Mouse (Mus musculus) hindbrain, embryonic 10.5 days (tissue): ENCODE data around the gene Mnat1. TPM values are rescaled to one million over a fixed set of nuclear protein-coding genes. Genes with fewer than 3 reads are reported as not detected.

Source experiments
- DNase-seq: peaks from one replicate; pipeline ENCODE4 v3.0.0-alpha.2; 2017; ENCODE audit warnings: low spot score
- H3K27ac ChIP-seq: fragments of 300-500 bp; sonication (generic); 2 replicates; pipeline ENCODE4 v1.5.1; 2016; ENCODE audit warnings: mild to moderate bottlenecking, moderate library complexity
- H3K27me3 ChIP-seq: fragments of 300-500 bp; sonication (generic); 2 replicates; pipeline ENCODE4 v1.6.1; 2016; ENCODE audit warnings: mild to moderate bottlenecking; ENCODE audit not compliant: poor library complexity, insufficient read depth, severe bottlenecking
- H3K36me3 ChIP-seq: fragments of 300-500 bp; sonication (generic); 2 replicates; pipeline ENCODE4 v1.6.1; 2016; ENCODE audit warnings: mild to moderate bottlenecking, moderate library complexity
- H3K4me1 ChIP-seq: fragments of 300-500 bp; sonication (generic); replicated peaks from 2 replicates; pipeline ENCODE4 v1.6.1; 2016; ENCODE audit warnings: mild to moderate bottlenecking
- H3K4me3 ChIP-seq: fragments of 300-500 bp; sonication (generic); 2 replicates; pipeline ENCODE4 v1.5.1; 2016; ENCODE audit warnings: mild to moderate bottlenecking, moderate library complexity
- H3K9me3 ChIP-seq: fragments of 300-500 bp; sonication (generic); 2 replicates; pipeline ENCODE4 v1.6.1; 2016; ENCODE audit warnings: mild to moderate bottlenecking, moderate library complexity
- WGBS: fragments of 180-500 bp; shearing (Covaris S2); methylation state at CpG from one replicate; pipeline ENCODE4 v1.1.7; 2016; 5-methylcytosine and 5-hydroxymethylcytosine counted together
- polyA plus RNA-seq: library from polyadenylated mRNA; unstranded; fragments of >200 nt; fragmentation: Nextera tagmentation; extraction: Ambion mirVana; gene quantifications from 2 replicates; pipeline ENCODE4 v1.2.1, GENCODE M21; 2016

Mnat1 gene
- polyA plus RNA-seq, 1 experiment from 2014 or later = 29.1 TPM

- Histone ChIP-seq H3K9me3 (peaks cover 8% of the 10 kb centered on the region; the same call in 1 of the 2 replicates), H3K27me3 (no peaks in the 10 kb centered on the region), H3K4me1 (0 out of 2 replicates have a peak, but pooled peaks cover 5% of the 10 kb centered on the region), H3K36me3 (peaks cover 9% of the 10 kb centered on the region; the same call in 1 of the 2 replicates), H3K27ac (no peak overlapping the region), H3K4me3 (no peak overlapping the region)
- DNase-seq = no peak
- 79% methylated on average over 13 of the region's 13 CpGs for WGBS
Measured at GRCm38 (mm10) chr12:73162408-73163181, 39.1 kb downstream of the Mnat1 start.

GRCm38 (mm10) chr12:73170794-73171193 lies 47.3 kb downstream of the Mnat1 start:
- 89% methylated on average over 6 of the region's 6 CpGs for WGBS

GRCm38 (mm10) chr12:73183896-73184295 lies 60.4 kb downstream of the Mnat1 start:
- no peak overlapping the region for H3K4me3 ChIP-seq
- no peaks in the 10 kb centered on the region for H3K4me1 ChIP-seq
- no peak overlapping the region for H3K27ac ChIP-seq
- 61% methylated on average over 8 of the region's 8 CpGs for WGBS
- peaks cover 26% of the 10 kb centered on the region for H3K36me3 ChIP-seq
- no peaks in the 10 kb centered on the region for H3K9me3 ChIP-seq
- no peaks in the 10 kb centered on the region for H3K27me3 ChIP-seq
- DNase-seq = no peak

More at GRCm38 (mm10) chr12:73170794-73171193, 47.3 kb downstream of the Mnat1 start:
- Histone ChIP-seq H3K9me3 (peaks cover 2% of the 10 kb centered on the region; the same call in 1 of the 2 replicates), H3K27me3 (no peaks in the 10 kb centered on the region), H3K4me3 (no peak overlapping the region), H3K27ac (no peak overlapping the region), H3K36me3 (peaks cover 27% of the 10 kb centered on the region), H3K4me1 (no peaks in the 10 kb centered on the region)
- no peak for DNase-seq

- H3K4me1 ChIP-seq = 0 out of 2 replicates have a peak, but pooled peaks cover 7% of the 10 kb centered on the region
- no peaks in the 10 kb centered on the region for H3K36me3 ChIP-seq
- no peak for DNase-seq
- no peaks in the 10 kb centered on the region for H3K27me3 ChIP-seq
- H3K27ac ChIP-seq = no peak overlapping the region
- H3K4me3 ChIP-seq = no peak overlapping the region
- no peaks in the 10 kb centered on the region for H3K9me3 ChIP-seq
- 91% methylated on average over 6 of the region's 6 CpGs for whole genome bisulfite sequencing
Measured at GRCm38 (mm10) chr12:73197363-73197762, 73.8 kb downstream of the Mnat1 start.

- Histone ChIP-seq H3K36me3 (no peaks in the 10 kb centered on the region), H3K4me3 (no peak overlapping the region), H3K9me3 (no peaks in the 10 kb centered on the region), H3K27me3 (no peaks in the 10 kb centered on the region), H3K4me1 (0 out of 2 replicates have a peak, but pooled peaks cover 7% of the 10 kb centered on the region), H3K27ac (no peak overlapping the region)
- WGBS = 67% methylated on average over 1 of the region's 1 CpGs
- no peak for DNase-seq
Measured at GRCm38 (mm10) chr12:73198451-73198850, 74.9 kb downstream of the Mnat1 start.

- no peak overlapping the region for H3K4me3 ChIP-seq
- H3K36me3 ChIP-seq = no peaks in the 10 kb centered on the region
- H3K27me3 ChIP-seq = no peaks in the 10 kb centered on the region
- no peaks in the 10 kb centered on the region for H3K9me3 ChIP-seq
- WGBS = 68% methylated on average over 7 of the region's 7 CpGs
- no peak overlapping the region for H3K27ac ChIP-seq
- no peak for DNase-seq
- 0 out of 2 replicates have a peak, but pooled peaks cover 7% of the 10 kb centered on the region for H3K4me1 ChIP-seq
Measured at GRCm38 (mm10) chr12:73199375-73199774, 75.9 kb downstream of the Mnat1 start.

GRCm38 (mm10) chr12:73201587-73201986 lies 78.1 kb downstream of the Mnat1 start:
- no peaks in the 10 kb centered on the region for H3K27me3 ChIP-seq
- DNase-seq = no peak
- no peak overlapping the region for H3K4me3 ChIP-seq
- H3K27ac ChIP-seq = no peak overlapping the region
- 44% methylated on average over 3 of the region's 3 CpGs for WGBS
- 0 out of 2 replicates have a peak, but pooled peaks cover 7% of the 10 kb centered on the region for H3K4me1 ChIP-seq
- no peaks in the 10 kb centered on the region for H3K9me3 ChIP-seq
- H3K36me3 ChIP-seq = no peaks in the 10 kb centered on the region

- no peak overlapping the region for H3K27ac ChIP-seq
- no peak overlapping the region for H3K4me3 ChIP-seq
- 85% methylated on average over 11 of the region's 11 CpGs for WGBS
- H3K9me3 ChIP-seq = no peaks in the 10 kb centered on the region
- DNase-seq = no peak
- H3K36me3 ChIP-seq = no peaks in the 10 kb centered on the region
- no peaks in the 10 kb centered on the region for H3K27me3 ChIP-seq
- 0 out of 2 replicates have a peak, but pooled peaks cover 3% of the 10 kb centered on the region for H3K4me1 ChIP-seq
Measured at GRCm38 (mm10) chr12:73205710-73206649, 82.5 kb downstream of the Mnat1 start.

- 83% methylated on average over 4 of the region's 4 CpGs for WGBS
- Histone ChIP-seq H3K4me3 (no peak overlapping the region), H3K27ac (no peak overlapping the region), H3K36me3 (no peaks in the 10 kb centered on the region), H3K27me3 (no peaks in the 10 kb centered on the region), H3K9me3 (no peaks in the 10 kb centered on the region), H3K4me1 (no peaks in the 10 kb centered on the region)
- DNase-seq = no peak
Measured at GRCm38 (mm10) chr12:73207008-73207407, 83.5 kb downstream of the Mnat1 start.

- no peaks in the 10 kb centered on the region for H3K4me1 ChIP-seq
- H3K4me3 ChIP-seq = no peak overlapping the region
- H3K36me3 ChIP-seq = no peaks in the 10 kb centered on the region
- H3K9me3 ChIP-seq = no peaks in the 10 kb centered on the region
- H3K27me3 ChIP-seq = no peaks in the 10 kb centered on the region
- H3K27ac ChIP-seq = no peak overlapping the region
- DNase-seq = no peak
- 85% methylated on average over 1 of the region's 1 CpGs for WGBS
Measured at GRCm38 (mm10) chr12:73207461-73207860, 83.9 kb downstream of the Mnat1 start.

GRCm38 (mm10) chr12:73208518-73208917 lies 85.0 kb downstream of the Mnat1 start:
- no peaks in the 10 kb centered on the region for H3K4me1 ChIP-seq
- no peak overlapping the region for H3K4me3 ChIP-seq
- 94% methylated on average over 4 of the region's 4 CpGs for WGBS
- DNase-seq = no peak
- no peak overlapping the region for H3K27ac ChIP-seq
- no peaks in the 10 kb centered on the region for H3K36me3 ChIP-seq
- H3K27me3 ChIP-seq = no peaks in the 10 kb centered on the region
- no peaks in the 10 kb centered on the region for H3K9me3 ChIP-seq

GRCm38 (mm10) chr12:73209117-73209516 lies 85.6 kb downstream of the Mnat1 start:
- no peaks in the 10 kb centered on the region for H3K4me1 ChIP-seq

More at GRCm38 (mm10) chr12:73209117-73209516, 85.6 kb downstream of the Mnat1 start:
- no peaks in the 10 kb centered on the region for H3K36me3 ChIP-seq
- no peaks in the 10 kb centered on the region for H3K9me3 ChIP-seq
- 44% methylated on average over 1 of the region's 1 CpGs for WGBS
- H3K27me3 ChIP-seq = no peaks in the 10 kb centered on the region
- no peak overlapping the region for H3K4me3 ChIP-seq
- no peak overlapping the region for H3K27ac ChIP-seq
- no peak for DNase-seq
